Mouse (Mus musculus): ENCODE data around the gene Rnh1.

Rnh1 gene

DNA sequence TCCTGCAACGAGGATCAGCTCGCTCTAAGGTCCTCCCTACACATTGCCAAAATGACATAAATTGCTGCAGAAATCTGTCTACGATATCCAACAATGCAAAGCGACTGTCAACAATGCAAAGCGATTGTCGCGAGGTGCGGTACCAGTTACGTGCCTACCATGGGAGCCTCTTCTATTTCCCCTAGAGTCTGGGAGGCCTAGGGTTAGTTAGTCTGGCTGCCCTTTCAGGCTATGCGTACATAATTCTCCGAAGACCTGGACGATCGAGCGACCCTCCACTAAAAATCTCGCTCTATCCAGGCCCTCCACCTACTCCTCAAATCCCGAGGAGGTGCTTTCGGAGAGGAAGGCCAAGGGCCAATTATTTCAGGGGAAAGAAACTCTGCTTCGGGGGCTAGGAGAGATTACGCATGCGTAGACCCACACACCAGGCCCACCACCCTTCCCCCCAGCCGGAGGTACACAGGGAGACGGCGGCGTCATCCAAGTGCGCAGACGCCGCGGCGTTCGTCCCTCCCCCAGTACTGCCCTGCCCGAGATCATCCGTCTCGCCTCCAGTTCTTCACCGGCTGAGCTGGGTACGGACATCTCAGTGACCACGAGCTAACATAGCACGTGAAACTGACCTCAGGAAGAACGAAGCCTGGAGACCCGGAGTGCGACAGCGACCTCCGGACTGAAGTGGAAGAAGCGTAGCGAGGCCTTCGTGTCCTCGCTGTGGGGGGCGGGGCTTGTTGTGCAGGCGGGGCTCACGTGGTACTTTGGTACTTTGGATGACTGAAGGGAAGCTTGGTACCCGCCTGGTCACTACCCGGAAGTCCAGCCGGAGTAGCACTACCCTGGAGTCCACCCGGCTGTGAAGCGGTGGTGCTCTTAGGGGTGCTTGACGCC, at the start of gene Rnh1:
Gene Rnh1 (minus strand): TSS at position 742 of the 891 bp plus-strand sequence.
- under 1% methylated on average over 55 of the region's 55 CpGs for WGBS

DNA sequence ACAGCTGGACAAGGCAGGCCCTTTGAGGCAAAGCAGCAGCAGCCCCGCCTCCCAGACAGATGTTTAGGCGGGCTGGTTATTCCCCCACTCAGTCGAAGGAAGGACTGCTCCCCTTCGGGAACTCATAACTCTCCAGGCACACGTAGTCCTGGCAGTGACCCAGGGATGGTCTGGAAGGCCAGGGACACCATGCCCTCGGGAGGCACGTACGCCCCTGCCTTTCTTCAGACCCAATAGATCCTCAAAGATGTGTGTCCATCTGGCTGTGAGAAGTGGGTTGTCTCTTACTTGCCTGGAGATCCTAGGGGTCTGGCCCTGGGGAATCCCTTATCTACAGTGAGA, 49.4 kb upstream of the Rnh1 start:
- WGBS = 7% methylated on average over 8 of the region's 8 CpGs

DNA sequence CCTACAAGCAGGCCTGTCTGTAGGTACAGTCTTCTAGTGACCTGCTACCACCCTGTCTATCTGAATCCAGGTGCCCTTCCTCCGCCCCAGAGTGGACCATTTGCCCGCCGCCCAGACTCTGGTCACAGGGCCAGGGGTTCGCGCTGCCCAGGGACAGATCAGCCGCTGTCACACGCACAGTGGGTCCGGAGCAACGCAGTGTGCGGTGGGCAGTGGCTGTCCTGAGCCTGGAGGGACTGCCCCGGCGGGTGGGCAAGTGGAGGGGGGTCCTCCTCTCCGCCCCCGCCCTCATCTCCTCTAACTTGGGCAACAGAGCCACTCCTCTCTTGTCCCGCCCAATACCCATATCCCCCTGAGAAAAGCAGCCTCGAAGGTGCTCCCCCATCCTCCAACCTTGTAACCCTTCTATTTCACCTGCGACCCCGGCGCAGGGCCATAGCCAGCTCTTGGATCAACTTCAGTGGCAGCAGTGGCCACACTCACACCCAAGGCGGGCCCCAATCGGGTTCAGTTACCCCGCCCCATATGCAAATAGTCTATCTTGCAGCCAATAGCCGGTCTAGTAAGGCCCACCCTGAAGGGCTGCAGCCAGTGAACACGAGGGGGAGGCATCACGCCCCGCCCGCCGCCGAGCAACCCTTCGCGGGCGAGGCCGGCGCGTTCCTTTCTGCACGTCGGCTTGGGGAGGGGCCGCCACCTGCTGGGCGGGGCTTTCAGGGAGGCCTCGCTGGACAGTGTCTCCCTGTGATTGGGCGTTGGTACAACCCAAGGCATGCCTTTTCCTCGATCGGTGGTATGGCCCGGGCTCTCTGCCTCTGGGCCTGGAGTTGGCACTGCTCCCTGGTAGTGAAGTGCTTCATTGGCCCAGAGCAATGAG, 48.8 kb upstream of the Rnh1 start:
- 12% methylated on average over 44 of the region's 44 CpGs for WGBS

DNA sequence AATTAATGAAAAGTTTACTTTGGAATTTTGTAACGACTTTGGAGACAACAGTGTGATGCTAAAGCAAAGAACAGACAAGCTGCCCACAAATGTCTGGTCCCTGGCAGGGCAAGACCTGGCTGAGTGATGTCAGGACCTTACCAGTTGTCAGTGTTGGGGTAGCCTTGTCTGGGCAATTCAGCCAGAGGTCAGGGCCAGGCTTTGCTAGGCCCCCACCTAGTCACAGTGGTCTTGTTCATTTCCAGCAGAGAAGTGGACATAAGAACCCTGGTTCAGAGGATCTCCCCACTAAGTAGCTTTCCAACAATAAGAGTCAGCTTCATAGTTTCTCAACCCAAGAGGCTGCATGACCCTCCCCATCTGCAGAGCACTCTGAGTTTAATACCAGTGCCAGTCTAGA, 47.7 kb upstream of the Rnh1 start:
- 74% methylated on average over 1 of the region's 1 CpGs for WGBS

DNA sequence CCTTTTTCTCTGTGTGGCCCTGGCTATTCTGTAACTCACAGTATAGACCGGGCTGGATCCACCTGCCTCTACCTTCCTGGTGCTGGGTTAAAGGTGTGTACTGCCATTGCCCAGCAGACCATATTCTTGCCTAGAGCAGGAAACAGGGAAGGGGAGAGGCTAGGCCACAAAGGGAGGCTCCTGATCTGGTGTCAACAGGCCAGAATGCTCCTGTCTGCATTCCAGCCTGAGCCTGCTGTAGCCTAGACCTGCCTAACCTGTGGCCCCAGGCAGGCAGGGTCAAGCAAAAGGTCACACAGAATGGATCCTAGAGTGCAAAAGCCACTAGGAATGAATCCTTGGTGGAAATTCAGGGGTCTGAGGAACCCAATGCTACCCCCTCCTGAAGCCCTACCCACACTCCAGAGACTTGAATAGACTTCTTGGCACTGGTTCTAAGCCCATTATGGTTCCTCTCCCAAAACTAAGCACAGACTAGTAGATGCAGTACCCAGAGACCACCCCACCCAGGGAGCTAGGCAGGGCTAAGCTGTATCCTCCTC, 47.0 kb upstream of the Rnh1 start:
- 100% methylated on average over 1 of the region's 1 CpGs for WGBS

DNA sequence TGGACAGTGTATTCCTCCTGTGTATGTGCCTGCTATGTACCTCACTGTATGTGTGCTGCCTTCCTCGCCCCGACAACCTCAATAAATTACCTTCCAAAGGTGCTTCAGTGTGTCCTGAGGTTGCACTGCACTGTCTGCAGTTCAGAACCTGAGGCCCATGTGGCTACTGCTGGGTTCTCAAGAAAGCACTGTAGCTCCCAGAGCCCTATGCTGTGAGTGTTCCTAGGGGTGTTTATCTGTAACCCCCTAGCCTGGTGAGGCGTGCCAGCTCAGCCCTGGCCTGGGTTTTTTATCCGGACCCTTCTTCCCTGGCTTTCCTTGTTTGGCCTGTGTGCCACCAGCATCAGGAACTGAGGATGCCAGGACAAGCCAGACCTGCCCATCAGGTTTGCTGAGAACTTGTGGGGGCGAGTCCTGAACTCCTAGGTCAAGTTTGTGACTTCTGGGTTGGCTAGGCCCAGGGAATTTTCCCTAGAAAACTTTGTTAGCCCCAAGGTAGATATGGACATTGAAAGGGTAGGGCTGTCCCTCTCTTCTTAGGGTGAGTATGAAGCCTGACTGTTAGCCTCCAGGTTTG, 46.0 kb upstream of the Rnh1 start:
- WGBS = 97% methylated on average over 5 of the region's 5 CpGs

DNA sequence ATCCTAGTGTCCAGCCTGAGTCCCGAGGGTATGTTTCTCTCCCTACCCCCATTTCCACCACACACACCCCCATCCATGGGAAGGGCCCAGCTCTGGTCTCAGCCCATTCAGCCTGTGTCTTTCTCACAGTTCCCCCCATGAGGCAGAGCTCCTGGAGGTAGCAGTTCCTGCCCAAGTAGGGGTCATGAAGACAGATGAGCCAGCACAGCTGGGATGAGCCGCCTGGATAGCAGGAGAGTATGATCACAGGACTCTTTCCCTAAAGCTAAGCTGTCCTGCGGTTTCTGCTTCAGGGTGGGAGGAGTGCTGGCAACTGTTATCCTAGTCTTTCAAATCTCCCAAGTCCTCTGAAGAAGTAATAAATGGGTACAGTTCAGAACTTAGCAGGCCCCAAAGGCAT, 45.5 kb upstream of the Rnh1 start:
- WGBS = 79% methylated on average over 3 of the region's 3 CpGs

DNA sequence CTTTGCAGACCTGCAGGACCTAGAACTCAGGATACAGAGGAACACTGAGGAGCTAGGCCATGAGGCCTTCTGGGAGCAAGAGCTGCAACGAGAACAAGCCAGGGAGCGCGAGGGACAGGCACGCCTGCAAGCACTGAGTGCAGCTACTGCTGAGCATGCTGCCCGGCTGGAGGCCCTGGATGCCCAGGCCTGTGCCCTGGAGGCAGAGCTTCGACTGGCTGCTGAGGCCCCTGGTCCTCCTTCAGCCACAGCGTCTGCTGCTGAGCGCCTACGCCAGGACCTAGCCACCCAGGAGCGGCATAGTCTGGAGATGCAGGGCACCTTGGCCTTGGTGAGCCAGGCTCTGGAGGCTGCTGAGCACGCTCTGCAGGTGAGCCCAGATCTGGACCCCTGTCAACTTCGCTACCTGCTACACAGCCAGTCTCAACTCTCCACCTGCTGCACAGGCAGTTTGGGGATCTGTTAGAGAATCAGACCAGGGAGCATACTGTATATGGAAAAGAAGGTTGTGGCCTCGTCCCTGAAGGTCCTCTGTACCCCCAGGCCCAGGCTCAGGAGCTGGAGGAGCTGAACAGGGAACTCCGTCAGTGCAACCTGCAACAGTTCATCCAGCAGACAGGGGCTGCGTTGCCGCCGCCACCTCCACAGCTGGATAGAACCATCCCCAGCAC, 44.8 kb upstream of the Rnh1 start:
- 98% methylated on average over 17 of the region's 17 CpGs for WGBS

DNA sequence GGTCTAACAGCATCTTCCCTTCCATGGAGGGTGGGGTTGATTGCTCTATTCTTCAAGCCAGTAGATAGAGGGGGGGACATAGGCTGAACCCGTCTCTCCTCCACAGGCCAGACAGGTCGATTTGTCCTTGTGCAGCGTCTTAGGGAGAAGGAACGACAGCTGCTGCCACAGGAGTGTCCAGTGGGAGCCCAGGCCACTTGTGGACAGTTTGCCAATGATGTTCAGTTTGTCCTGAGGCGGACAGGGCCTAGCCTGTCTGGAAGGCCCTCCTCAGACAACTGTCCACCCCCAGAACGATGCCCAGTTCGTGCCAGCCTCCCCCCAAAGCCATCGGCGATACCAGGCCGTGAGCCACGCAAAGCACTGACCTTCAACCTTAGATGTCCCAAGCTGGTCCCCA, 44.2 kb upstream of the Rnh1 start:
- 94% methylated on average over 11 of the region's 11 CpGs for WGBS

DNA sequence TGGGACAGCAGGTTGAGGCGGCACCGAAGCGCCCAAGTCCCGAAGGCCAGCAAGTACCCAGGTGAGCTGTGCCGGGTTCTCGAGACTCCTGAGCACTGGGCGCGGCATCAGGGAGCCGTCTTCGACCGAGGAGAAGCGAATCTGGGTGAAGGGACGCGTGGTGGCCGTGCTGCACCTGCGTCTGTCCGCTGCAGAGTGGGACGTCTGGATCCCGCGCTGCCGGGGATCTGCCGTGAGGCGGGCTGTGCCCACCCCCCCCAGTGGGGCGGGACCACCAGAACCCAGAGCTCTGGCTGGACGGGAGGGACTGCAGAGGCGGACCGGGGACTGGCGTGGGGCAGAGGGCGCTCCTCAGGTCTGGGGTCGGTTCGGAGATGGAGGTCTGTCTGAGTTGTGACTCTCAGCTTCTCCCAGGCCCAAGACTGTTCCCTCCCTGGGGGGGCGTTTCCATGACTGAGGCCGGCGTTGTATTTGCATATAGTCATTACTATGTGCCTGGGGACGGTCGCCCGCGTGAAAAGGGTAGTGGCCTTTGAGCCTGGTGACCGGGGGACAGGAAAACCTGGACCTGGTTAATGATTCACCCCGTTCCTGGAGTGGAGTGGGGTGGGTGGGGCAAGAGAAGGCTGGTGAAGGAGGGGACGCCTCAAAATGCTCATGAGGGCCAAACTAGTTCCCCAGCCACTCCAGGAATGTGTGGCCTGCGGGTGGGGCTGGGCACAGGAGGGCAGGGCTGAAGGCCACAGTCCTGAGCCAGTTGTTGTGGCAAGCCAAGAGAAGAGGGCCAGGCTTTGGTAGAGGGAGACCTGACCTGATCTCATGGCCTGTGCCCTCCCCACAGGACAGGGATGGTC, 43.5 kb upstream of the Rnh1 start:
- WGBS = 4% methylated on average over 42 of the region's 42 CpGs

DNA sequence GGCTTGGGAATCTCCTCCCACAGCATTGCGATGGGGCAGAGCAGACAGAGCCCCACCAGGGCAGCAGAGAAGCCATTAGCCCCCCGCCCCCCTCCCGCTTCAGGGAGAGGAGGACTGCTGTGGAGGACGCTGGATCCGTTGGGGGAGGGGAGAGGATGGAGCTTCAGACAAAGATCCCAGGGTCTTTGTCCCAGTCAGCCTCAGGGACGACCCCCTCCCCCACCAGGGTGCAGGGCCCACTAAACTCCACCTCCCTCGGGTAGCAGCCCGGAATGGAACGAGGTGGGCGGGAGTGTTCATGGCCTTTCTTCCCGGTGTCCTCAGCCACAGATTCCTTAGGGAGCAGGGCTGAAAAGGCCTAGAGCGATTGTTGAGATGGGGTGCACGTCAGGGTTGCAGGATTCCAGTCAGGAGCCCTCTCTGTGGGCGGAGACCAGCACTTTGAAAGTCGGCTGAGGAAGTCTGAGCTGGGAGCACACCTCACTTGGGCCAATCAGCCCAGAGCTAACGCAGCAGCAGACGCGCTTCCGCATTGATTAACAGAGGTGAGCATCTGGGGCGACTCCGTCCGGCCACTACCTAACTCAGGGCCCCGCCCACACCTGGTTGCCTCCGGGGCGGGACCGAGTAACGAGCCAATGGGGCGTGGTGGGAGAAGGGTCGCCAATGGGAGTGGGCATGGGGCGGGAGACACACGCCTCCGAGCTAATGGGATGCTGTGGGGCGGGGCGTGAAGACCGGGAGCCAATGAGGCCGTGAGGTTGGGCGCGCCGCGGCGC, 42.6 kb upstream of the Rnh1 start, which contains the start of gene Rassf7:
Gene Rassf7 (plus strand): TSS at position 760 of the 779 bp plus-strand sequence.
- WGBS = 5% methylated on average over 41 of the region's 41 CpGs

DNA sequence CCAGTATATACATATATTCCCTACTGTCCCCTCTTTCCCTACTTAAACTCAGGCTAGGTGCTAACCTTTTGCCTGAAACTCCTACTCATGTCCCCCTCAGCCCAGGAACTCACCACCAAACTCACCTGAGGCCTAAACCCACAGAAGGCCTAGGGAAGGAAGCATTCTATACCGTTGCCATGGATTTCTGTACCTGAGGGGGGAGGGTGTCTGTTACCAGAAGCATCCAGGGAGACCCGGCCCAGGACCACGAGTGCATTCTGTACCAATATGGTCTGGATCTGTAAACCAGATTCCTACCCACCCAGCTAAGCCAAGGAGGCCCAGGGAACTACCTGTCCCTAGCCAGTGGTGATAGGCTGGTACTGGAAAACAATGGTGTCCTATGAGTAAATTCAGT, 41.7 kb upstream of the Rnh1 start:
- 82% methylated on average over 3 of the region's 3 CpGs for WGBS

DNA sequence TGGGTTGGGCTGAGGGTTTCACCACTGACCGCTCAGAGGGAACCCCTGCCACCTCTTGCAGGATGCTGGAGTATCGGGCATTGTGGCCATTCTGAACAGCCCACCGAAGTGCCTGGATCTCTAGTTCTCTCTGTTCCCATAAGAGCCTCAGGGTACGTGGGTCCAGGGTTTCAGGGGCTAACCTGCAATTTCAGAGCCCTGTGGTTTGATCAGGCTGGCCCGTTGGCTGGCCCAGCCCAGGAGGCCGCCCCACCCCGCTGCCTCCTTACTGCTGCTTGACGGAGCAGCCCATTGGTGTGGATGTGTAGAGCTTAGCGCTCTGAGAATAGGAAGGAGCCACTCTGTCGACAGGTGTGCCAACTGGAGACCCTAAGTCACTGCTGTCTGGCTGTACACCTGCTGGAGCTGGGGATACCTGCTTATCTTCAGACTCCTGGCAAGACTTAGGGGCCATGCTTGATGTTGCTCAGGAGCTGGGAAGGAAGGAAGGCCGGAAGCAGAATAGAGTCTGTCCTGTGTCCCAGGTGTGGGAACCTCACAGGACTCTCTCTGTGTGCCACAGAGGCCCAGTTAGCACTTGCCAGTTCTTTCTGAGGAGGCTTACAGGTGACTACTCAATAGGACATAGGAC, 41.1 kb upstream of the Rnh1 start, which contains the start of gene Lmntd2:
Gene Lmntd2 (minus strand): TSS at position 476 of the 631 bp plus-strand sequence.
- 96% methylated on average over 11 of the region's 11 CpGs for WGBS

DNA sequence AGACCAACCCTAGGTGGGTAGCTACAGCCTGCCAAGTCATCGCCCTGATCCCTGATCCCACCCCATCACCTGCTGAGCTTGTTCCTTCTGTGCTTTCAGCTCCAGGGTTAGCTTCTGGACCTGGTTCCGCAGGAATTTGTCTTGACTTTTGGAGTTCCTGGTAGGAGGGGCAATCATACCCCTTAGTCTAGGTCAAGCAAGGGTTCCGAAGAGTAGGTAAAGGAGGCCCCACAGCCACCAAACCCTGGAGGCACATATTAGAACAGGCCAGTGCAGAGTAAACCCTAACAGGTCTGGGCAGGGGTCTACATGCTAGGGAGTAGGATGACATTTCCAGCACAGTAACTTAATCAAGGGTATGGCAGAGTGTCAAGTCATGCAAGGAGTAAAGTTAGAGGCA, 40.5 kb upstream of the Rnh1 start:
- WGBS = 86% methylated on average over 3 of the region's 3 CpGs

DNA sequence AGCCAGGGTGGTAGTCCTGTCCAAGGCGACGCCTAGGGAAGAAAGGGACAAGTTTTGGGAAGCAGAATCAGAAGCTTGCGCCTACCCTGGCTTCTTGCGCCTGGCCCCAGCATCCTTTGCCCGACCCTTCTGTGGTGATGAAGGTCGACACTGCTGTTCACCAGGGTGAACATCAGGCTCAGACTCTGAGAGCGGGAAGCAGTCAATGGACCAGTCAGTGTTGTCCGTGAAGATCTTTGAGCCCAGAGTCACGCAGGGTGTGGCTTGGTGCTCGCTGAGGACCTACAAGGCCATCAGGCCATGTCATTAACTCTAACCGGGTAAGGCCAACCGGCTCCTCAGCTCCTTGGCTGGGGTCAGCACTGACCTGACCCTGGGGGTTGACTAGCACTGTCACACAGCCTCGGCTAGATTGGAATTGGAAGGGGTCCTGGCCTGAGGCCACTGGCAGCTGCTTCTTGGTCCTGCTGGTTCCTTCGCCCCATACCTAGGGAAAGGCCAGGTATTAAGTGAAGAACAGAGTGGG, 38.0 kb upstream of the Rnh1 start:
- WGBS = 93% methylated on average over 14 of the region's 14 CpGs

DNA sequence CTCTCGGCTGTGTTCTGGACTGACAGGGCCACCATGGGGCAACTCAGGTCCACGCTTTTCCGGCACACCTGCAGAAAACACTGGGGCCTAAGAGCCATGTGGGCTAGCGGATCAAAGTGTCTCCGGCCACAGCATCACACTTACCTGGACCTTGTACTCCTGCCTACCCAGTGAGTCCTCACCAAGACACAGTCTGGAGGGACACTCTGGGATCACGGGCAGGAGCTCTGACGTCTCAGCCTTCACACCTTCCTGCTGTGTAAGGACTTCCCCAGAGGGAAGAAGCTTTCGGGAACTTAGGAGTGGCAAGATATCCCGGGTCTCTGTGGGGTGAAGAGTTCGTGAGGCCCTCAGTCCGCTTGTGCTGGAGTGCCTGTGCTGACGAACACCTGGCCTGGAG, 37.5 kb upstream of the Rnh1 start:
- WGBS = 87% methylated on average over 12 of the region's 12 CpGs

DNA sequence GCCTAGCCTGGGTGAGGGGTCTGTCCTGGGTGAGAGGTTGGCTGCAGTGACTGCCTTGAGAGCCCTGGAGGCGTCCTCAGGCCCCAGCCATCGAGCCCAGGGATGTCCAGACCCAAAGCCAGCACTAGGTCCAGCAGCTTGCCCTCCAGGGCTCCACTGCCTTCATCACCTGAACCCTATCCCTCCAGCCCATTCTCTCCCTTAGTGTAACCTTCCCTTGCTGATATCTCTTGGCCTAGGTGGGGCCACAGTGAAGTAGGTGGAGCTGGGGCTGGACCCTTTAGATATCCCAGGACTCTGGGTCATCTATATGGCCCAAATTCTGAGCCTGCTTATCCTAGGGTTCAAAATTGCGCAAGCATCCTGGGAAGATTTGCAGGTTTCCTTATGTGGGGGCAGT, 36.9 kb upstream of the Rnh1 start:
- 81% methylated on average over 3 of the region's 3 CpGs for WGBS

DNA sequence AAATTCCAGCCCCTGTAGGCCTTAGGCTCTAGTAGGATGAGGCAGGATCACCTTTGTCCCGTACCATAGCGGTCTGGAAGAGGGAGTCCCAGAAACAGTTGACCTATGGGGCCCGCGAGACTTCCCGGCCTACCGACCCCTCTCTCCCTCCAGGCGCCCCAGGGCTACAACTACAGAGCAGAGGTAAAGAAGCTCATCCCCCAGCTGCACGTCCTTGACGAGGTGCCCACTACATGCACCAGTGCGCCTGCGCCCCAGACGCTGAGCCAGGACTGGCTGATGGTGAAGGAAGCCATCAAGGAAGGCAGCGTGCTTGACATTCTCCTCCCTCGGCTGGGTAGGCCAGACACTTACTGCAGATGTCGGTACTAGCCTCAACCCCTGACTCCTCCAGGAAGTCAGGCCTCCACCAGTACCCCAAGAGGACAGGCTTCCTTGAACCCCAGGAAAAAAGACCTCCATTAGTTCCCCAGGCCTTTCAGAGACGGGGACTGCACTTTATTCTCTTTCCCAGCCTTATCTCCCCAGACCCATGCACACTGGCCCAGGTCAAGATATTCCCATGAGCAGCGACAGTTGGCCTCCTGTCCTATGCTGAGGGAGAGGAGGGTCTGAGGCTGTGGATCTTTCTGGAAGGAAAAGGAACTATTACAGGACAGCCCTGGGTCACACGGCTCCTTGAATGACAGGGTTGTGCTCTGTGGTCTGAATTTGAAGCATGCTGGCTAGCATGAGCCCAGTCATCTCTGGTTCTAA, 33.7 kb upstream of the Rnh1 start:
- WGBS = 95% methylated on average over 18 of the region's 18 CpGs

Measured in cerebral cortex, adult 2 months (tissue).